Mouse (Mus musculus): ENCODE data around the gene Il1f9.
A peak's percentile ranks its signal among the peaks of the same experiment; 100 is the strongest.
"Not testable (repeated sequence)": the region's sequence is repeated elsewhere in the genome, so short reads cannot be mapped to it uniquely, and the experiment has no call there.

The Il1f9 gene

DNA sequence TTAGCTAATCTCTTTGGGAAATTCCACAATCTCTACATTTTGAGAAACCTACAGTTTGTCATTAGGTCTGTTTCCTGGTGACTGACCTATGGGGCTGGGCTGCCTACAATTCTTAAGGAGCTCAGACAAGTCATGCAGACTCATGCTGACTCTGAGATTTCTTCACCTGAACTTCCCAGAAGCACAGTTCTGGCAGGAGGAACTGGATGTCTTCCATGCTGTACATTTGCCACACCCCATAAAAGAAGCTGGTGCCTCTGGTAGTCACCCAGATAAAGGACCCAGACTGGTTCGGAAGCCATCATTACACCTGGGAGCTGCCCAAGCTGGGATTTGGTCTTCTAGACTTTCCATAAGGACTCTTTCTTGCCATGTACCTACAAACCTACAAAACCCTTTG, at the start of gene Il1f9:
Gene Il1f9 (plus strand): TSS at position 301 of the 400 bp plus-strand sequence.
- DNase-seq (ENCODE audit: low spot score) = no peak

GRCm38 (mm10) chr2:24152861-24153260, 33.4 kb upstream of the Il1f9 start, which contains the start of gene Il1f8:
TSS of gene Il1f8 (plus strand) at chr2:24153161.
- no peak for DNase-seq (ENCODE audit: low spot score)

DNA sequence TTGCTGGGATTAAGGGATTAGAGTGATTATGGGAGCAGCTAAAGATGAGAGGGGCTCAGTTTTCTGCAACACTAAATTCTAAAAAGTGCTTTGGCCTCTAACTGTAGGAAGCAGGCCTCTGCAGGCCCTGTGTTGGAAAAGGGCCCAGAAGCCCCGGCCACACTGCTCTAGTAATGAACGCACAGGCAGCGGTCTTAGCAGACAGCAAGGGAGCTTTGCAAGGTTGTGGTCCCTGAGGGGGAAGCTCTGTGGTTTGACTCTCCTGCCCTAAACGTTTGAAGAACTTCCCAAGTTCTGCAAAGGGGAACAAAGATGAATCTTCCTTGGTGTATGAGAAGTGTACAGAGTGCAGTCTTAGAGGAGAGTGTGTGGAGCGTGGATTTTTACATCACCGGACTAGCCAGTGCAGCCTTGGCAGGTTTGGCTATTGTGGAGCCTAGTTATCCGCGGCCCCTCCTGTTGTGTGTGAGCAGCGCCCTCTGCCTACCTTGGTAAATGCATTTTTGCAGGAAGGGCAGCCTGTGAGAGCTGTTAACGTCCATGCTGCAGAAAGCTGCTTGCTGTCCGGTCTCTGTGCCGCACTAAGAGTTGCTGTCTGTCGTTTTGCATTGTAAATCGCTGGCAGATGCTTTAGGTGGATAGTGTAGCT, 4.5 kb upstream of the Il1f9 start:
- peak; percentile 25 for DNase-seq (ENCODE audit: low spot score)

DNA sequence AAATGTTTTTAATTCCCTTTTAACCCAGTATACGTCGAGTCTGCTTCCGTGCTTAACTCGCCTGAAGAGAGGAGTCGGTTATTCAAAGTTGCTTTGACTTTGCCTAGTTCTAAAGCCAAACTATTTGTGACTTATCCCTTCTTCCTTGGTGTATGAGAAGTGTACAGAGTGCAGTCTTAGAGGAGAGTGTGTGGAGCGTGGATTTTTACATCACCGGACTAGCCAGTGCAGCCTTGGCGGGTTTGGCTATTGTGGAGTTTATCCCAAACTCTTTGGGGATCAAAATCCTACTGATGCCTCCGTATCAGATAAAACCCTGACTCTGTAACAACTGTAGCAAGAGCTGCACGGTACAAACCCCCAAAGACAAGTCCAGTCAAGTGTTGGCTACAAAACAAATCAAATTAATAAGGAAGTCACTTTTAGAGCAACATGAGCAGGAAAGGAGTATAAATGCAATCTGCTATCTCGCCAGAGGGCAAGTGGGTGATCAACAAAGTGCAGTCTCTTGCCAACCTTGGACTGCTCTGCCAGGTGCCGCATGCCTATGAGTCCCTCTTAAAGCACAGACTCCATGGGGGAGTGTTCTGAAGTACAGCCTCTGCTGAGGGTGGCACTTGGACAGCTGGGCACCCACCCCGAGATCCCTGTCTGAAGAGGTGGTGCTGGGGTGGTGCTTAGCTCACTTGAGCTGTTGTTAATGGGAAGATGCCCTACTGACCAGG, 3.7 kb upstream of the Il1f9 start:
- not testable (repeated sequence) for DNase-seq (ENCODE audit: low spot score)

GRCm38 (mm10) chr2:24184092-24184491, 2.2 kb upstream of the Il1f9 start:
- DNase-seq (ENCODE audit: low spot score) = not testable (repeated sequence)

GRCm38 (mm10) chr2:24187585-24187984, 1.3 kb downstream of the Il1f9 start:
- DNase-seq (ENCODE audit: low spot score) = no peak

DNA sequence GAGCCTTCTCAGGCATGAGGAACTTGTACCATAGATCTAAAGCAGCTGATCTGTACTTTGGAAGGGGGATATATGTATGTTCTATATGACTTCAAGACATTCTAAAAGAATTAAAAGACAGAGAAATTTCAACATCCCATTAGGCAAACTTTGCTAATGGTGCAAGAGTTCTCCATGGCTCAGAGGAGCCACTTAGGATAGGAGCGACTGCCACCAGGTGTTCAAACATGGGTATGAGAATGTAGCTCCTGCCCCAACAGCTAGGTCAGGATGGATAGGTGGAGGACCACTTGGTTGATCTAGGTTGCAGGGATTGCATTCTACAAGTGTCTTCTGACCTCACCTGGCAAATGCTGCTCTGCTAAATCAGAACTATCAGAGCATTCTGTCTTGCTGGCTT, 1.9 kb downstream of the Il1f9 start:
- no peak for DNase-seq (ENCODE audit: low spot score)

DNA sequence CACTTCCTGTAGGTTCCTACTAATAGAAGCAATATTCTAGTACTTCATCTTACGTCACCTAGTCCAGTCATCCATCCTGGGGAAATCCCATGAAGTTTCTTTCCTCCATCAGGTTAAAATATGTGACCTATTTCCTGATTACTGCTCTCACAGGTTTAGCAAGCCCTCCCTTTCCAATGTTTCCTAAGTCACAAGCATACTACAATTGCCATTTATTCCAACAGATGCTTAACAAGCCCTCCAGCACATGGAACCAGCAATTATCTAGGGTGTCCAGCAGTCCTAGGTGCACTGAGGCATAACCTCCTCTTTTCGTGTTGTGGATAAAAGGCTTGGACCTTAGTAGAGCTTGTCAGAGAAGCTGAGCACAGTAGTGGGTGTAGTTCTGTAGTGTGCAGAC, 28.8 kb downstream of the Il1f9 start, which contains the start of gene Il1f6:
Gene Il1f6 (plus strand): TSS at position 301 of the 400 bp plus-strand sequence.
- no peak for DNase-seq (ENCODE audit: low spot score)

DNA sequence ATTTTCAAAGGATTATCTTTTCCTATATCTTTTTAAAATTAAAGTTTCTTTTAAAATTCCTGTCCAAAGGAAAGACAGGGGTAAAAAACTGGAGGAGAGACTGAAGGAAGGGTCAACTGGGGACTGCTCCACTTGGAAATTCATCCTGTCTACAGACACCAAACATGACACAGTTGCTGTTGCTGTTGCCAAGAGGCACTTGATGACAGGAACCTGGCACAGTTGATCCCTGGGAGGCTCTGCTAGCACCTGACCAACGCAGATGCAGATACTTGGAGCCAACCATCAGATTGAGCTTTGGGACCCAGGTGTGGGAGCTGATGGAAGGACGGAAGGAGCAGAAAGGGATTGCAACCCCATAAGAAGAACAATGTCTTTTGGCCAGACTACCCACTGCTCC, 40.9 kb downstream of the Il1f9 start:
- DNase-seq (ENCODE audit: low spot score) = no peak

All from ovary, postnatal 14 days (tissue).